Mouse (Mus musculus) myocyte (in vitro differentiated cells): ENCODE results near the gene E130208F15Rik. TPM values are rescaled to one million over a fixed set of nuclear protein-coding genes. Genes with fewer than 3 reads are reported as not detected.

Source experiments
- H3K27me3 ChIP-seq: one replicate; pipeline ENCODE4 v1.6.1; 2011; ENCODE audit not compliant: control insufficient read depth, insufficient read depth, insufficient read length
- H3K36me3 ChIP-seq: one replicate; pipeline ENCODE4 v1.6.1; 2011; ENCODE audit not compliant: control insufficient read depth, insufficient read depth
- H3K4me2 ChIP-seq: one replicate; pipeline ENCODE4 v1.6.1; 2011; ENCODE audit warnings: low read depth, control low read depth
- H3K4me3 ChIP-seq: one replicate; pipeline ENCODE4 v1.5.1; 2011; ENCODE audit warnings: mild to moderate bottlenecking, control low read depth, moderate library complexity
- H3K79me2 ChIP-seq: one replicate; pipeline ENCODE4 v1.6.1; 2011; ENCODE audit not compliant: control insufficient read depth, insufficient read depth
- H3ac ChIP-seq: one replicate; pipeline ENCODE4 v1.6.1; 2011; ENCODE audit not compliant: control insufficient read depth, insufficient read length
- CEBPB ChIP-seq: IDR thresholded peaks from 2 replicates; pipeline ENCODE4 v1.6.1; 2011; ENCODE audit warnings: mild to moderate bottlenecking, moderate library complexity; ENCODE audit not compliant: poor library complexity, insufficient read depth, severe bottlenecking
- E2F4 ChIP-seq: IDR thresholded peaks from one replicate; pipeline ENCODE4 v1.6.1; 2011; ENCODE audit warnings: mild to moderate bottlenecking, control low read depth, moderate library complexity; ENCODE audit not compliant: insufficient read depth
- MAX ChIP-seq: IDR thresholded peaks from one replicate; pipeline ENCODE4 v1.6.1; 2011; ENCODE audit warnings: low read depth, mild to moderate bottlenecking, control low read depth
- MYOD1 ChIP-seq, 3 experiments: IDR thresholded peaks; one replicate each; pipeline ENCODE4 v1.6.1; 2011; ENCODE audit warnings: control low read depth in 2 of 3, low read depth in 2 of 3, mild to moderate bottlenecking in 2 of 3, moderate library complexity in 1 of 3; ENCODE audit not compliant: insufficient read length in 2 of 3, control insufficient read depth in 1 of 3
- MYOG ChIP-seq, 3 experiments: IDR thresholded peaks; one replicate each; pipeline ENCODE4 v1.6.1; 2011; ENCODE audit warnings: control low read depth in 2 of 3, low read depth in 2 of 3, mild to moderate bottlenecking in 2 of 3; ENCODE audit not compliant: insufficient read length in 2 of 3, control insufficient read depth in 1 of 3, insufficient read depth in 1 of 3
- POLR2A ChIP-seq: IDR thresholded peaks from one replicate; pipeline ENCODE4 v1.6.1; 2011; ENCODE audit warnings: low read depth, mild to moderate bottlenecking, control low read depth, moderate library complexity; ENCODE audit not compliant: insufficient read length
- POLR2AphosphoS2 ChIP-seq: IDR thresholded peaks from one replicate; pipeline ENCODE4 v1.6.1; 2011; ENCODE audit warnings: low read depth, control low read depth; ENCODE audit not compliant: insufficient read length
- REST ChIP-seq: IDR thresholded peaks from one replicate; pipeline ENCODE4 v1.6.1; 2011; ENCODE audit warnings: mild to moderate bottlenecking, control low read depth, moderate library complexity; ENCODE audit not compliant: insufficient read depth, insufficient read length
- SRF ChIP-seq: IDR thresholded peaks from one replicate; pipeline ENCODE4 v1.6.1; 2011; ENCODE audit warnings: low read depth; ENCODE audit not compliant: control insufficient read depth, insufficient read length
- TCF12 ChIP-seq: IDR thresholded peaks from one replicate; pipeline ENCODE4 v1.6.1; 2011; ENCODE audit warnings: mild to moderate bottlenecking, control low read depth; ENCODE audit not compliant: poor library complexity, insufficient read depth, severe bottlenecking
- TCF3 ChIP-seq: IDR thresholded peaks from one replicate; pipeline ENCODE4 v1.6.1; 2011; ENCODE audit warnings: low read depth, control low read depth; ENCODE audit not compliant: insufficient read length
- USF1 ChIP-seq: IDR thresholded peaks from one replicate; pipeline ENCODE4 v1.6.1; 2011; ENCODE audit warnings: low read depth, mild to moderate bottlenecking, control low read depth, moderate library complexity
- polyA plus RNA-seq: library from polyadenylated mRNA; unstranded; fragments of >200 nt; fragmentation: generic; extraction: Trizol; gene quantifications from one replicate; pipeline ENCODE4 v1.2.1, GENCODE M21; 2012; ENCODE audit warnings: missing spikeins

The E130208F15Rik gene
- polyA plus RNA-seq, 1 experiment = 4.0 TPM

GRCm38 (mm10) chr7:30318142-30318541 is 3.4 kb upstream of the E130208F15Rik start:
- Histone ChIP-seq H3K4me2 (no peak overlapping the region), H3ac (no peak overlapping the region), H3K4me3 (no peak overlapping the region), H3K36me3 (no peaks in the 10 kb centered on the region), H3K27me3 (no peaks in the 10 kb centered on the region), H3K79me2 (no peaks in the 10 kb centered on the region)
- TF ChIP-seq REST = no peak
- TF ChIP-seq MYOG (IDR thresholded peaks at IDR 0.05; ENCODE audit: control insufficient read depth in 1 of 3, insufficient read depth in 1 of 3, insufficient read length in 2 of 3, low read depth in 2 of 3) = no peak
- TF ChIP-seq SRF = no peak

- Histone ChIP-seq H3K27me3 (peaks cover 8% of the 10 kb centered on the region), H3ac (no peak overlapping the region), H3K4me3 (peak overlapping the region; percentile 36), H3K79me2 (no peaks in the 10 kb centered on the region), H3K4me2 (peak overlapping the region; percentile 74), H3K36me3 (no peaks in the 10 kb centered on the region)
- TF ChIP-seq TCF12 (no peak), POLR2A (no peak), MYOG (IDR thresholded peaks at IDR 0.05; ENCODE audit: control insufficient read depth in 1 of 3, insufficient read depth in 1 of 3, insufficient read length in 2 of 3, low read depth in 2 of 3) (no peak), SRF (no peak), CEBPB (no peak), MAX (no peak), MYOD1 (IDR thresholded peaks at IDR 0.05; ENCODE audit: control insufficient read depth in 1 of 3, insufficient read length in 2 of 3, low read depth in 2 of 3) (no peak), E2F4 (no peak), REST (no peak), POLR2AphosphoS2 (no peak), TCF3 (no peak), USF1 (no peak)
These were observed 594 bp upstream of the E130208F15Rik start for GRCm38 (mm10) chr7:30320946-30321345.

DNA sequence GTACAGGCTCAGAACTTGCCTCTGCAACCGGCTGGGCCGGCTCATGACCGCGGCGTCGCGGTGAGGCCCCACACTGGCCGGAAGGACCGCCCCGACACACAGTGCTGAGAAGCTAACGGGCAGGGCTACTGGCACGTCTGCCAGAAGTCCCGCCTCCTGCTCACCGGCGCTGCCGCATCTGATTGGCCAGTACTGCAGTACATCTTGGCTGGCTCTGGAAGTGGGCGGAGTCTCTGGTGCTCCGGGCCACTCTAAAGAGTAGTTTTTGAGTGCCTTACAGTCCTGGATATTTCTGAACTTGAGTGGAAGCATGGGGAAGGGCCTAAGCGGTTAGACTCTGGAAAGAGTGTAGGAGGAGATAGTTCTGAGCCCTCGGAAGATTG is 736 bp downstream of the E130208F15Rik start:
- Histone ChIP-seq H3K4me2 (peak overlapping the region; percentile 71), H3K79me2 (no peaks in the 10 kb centered on the region)

GRCm38 (mm10) chr7:30322865-30323264 is 1.3 kb downstream of the E130208F15Rik start:
- H3K79me2 ChIP-seq = no peaks in the 10 kb centered on the region
- TF ChIP-seq USF1 (no peak), MYOD1 (IDR thresholded peaks at IDR 0.05; ENCODE audit: control insufficient read depth in 1 of 3, insufficient read length in 2 of 3, low read depth in 2 of 3) (peak in 1 of 3 experiments; percentile 5)
- H3ac ChIP-seq = no peak overlapping the region
- peak overlapping the region; percentile 71 for H3K4me2 ChIP-seq
- no peaks in the 10 kb centered on the region for H3K36me3 ChIP-seq
- H3K4me3 ChIP-seq = peak overlapping the region; percentile 36
- H3K27me3 ChIP-seq = peaks cover 14% of the 10 kb centered on the region

More for the DNA sequence above, 736 bp downstream of the E130208F15Rik start:
- Histone ChIP-seq H3ac (peak overlapping the region; percentile 75), H3K4me3 (peak overlapping the region; percentile 36), H3K36me3 (no peaks in the 10 kb centered on the region), H3K27me3 (peaks cover 12% of the 10 kb centered on the region)
- TF ChIP-seq SRF (no peak), MYOG (IDR thresholded peaks at IDR 0.05; ENCODE audit: control insufficient read depth in 1 of 3, insufficient read depth in 1 of 3, insufficient read length in 2 of 3, low read depth in 2 of 3) (peak in 1 of 3 experiments; percentile 0), POLR2AphosphoS2 (peak; percentile 87), POLR2A (peak; percentile 83)

DNA sequence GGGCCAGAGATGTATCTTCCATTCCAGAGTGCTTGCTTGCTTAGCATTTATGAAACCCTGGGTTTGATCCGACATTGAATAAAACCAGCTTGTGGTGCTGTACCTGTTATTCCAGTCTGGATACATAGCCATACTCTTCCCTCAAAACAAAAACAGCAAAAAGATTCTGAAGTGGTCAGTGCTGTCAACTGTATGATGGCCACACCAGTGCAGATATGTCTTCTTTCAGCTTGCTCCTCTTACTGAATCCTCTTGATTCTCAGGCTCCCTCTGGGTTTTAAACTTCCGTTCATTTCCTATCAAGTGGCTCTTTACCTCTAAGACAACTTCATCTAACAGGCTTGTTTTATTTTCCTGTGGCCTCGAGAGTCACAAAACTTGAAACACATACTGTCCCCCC is 2.3 kb downstream of the E130208F15Rik start, which contains the start of gene Sdhaf1:
Gene Sdhaf1 (minus strand): TSS at position 101 of the 400 bp plus-strand sequence.
- Histone ChIP-seq H3ac (no peak within 1 kb of the TSS), H3K36me3 (no peaks in the 10 kb centered on the region), H3K4me3 (peak within 1 kb of the TSS; percentile 36), H3K4me2 (peak within 1 kb of the TSS; percentile 71), H3K79me2 (no peaks in the 10 kb centered on the region), H3K27me3 (peaks cover 14% of the 10 kb centered on the region)
- TF ChIP-seq TCF3 = no peak
- no peak for TF ChIP-seq MYOD1 (IDR thresholded peaks at IDR 0.05; ENCODE audit: control insufficient read depth in 1 of 3, insufficient read length in 2 of 3, low read depth in 2 of 3)
- no peak for TF ChIP-seq MAX
- no peak for TF ChIP-seq MYOG (IDR thresholded peaks at IDR 0.05; ENCODE audit: control insufficient read depth in 1 of 3, insufficient read depth in 1 of 3, insufficient read length in 2 of 3, low read depth in 2 of 3)
- no peak for TF ChIP-seq USF1
- no peak for TF ChIP-seq POLR2AphosphoS2
- TF ChIP-seq SRF = no peak
- no peak for TF ChIP-seq TCF12
- TF ChIP-seq REST = no peak
- no peak for TF ChIP-seq POLR2A
- no peak for TF ChIP-seq CEBPB
- no peak for TF ChIP-seq E2F4
